Mouse (Mus musculus) E14TG2a.4 (cell line): ENCODE data around the gene Prkca.

Experiments
- CTCF ChIP-seq: conservative IDR thresholded peaks from 2 replicates; pipeline ENCODE4 v1.5.1; 2014; ENCODE audit warnings: low read length
- POU5F1 ChIP-seq: IDR thresholded peaks from 2 replicates; pipeline ENCODE4 v1.6.1; 2014; ENCODE audit warnings: low read length, borderline replicate concordance

DNA sequence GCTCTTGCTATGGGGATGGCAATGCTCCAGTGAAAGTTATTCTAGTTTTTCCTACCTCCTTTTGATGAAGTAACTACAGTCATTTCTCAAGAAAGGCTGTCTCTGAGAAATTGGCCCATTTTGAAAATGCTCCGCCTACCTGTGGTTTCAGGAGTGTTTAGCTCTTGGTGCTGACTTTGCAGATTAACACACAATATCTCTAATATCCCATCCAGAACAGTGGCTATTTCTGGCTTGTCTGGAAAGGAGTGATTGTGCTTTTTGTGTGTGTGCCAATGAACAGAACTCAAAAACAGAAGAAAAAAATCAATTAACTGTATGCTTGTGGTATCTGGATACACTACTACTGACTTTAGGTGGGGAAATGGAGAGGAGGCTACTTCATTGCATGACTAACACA lies 395.8 kb downstream of the Prkca start:
- TF ChIP-seq CTCF (no peak), POU5F1 (no peak)
